Mouse (Mus musculus): ENCODE data around the gene Vax2. TPM values are rescaled to one million over a fixed set of nuclear protein-coding genes. Genes with fewer than 3 reads are reported as not detected.

Vax2 gene
- not detected for polyA plus RNA-seq (2015; fragmentation: Illumina TruSeq; extraction: RNeasy Lipid Tissue Mini Kit (QIAGEN cat#74804); ENCODE audit: insufficient read depth, low read depth, low replicate concordance)

GRCm38 (mm10) chr6:83711067-83711675 is at the start of gene Vax2:
TSS of gene Vax2 (plus strand) at chr6:83711264.

GRCm38 (mm10) chr6:83677757-83678156 is 33.3 kb upstream of the Vax2 start, which contains the start of gene Cd207:
TSS of gene Cd207 (minus strand) at chr6:83677857.

GRCm38 (mm10) chr6:83742761-83743160 is 31.7 kb downstream of the Vax2 start, which contains the start of gene Atp6v1b1:
TSS of gene Atp6v1b1 (plus strand) at chr6:83742990.

GRCm38 (mm10) chr6:83762344-83762743 is 51.3 kb downstream of the Vax2 start, which contains the start of gene Ankrd53:
TSS of gene Ankrd53 (plus strand) at chr6:83762644.

GRCm38 (mm10) chr6:83775638-83776293 is 64.7 kb downstream of the Vax2 start, which contains the start of gene Tex261:
TSS of gene Tex261 (minus strand) at chr6:83775813.

Other genes starting within 250 kb of the Vax2 start
- 21.2 TPM for gene Dguok, start 204.3 kb upstream of the Vax2 start, polyA plus RNA-seq (2015; fragmentation: Illumina TruSeq; extraction: RNeasy Lipid Tissue Mini Kit (QIAGEN cat#74804); ENCODE audit: insufficient read depth, low read depth, low replicate concordance)
- 6.2 TPM for gene Actg2, start 175.0 kb upstream of the Vax2 start, polyA plus RNA-seq (2015; fragmentation: Illumina TruSeq; extraction: RNeasy Lipid Tissue Mini Kit (QIAGEN cat#74804); ENCODE audit: insufficient read depth, low read depth, low replicate concordance)
- 5.2 TPM for gene Stambp, start 138.5 kb upstream of the Vax2 start, polyA plus RNA-seq (2015; fragmentation: Illumina TruSeq; extraction: RNeasy Lipid Tissue Mini Kit (QIAGEN cat#74804); ENCODE audit: insufficient read depth, low read depth, low replicate concordance)
- 0.50 TPM for gene Clec4f, start 55.1 kb upstream of the Vax2 start, polyA plus RNA-seq (2015; fragmentation: Illumina TruSeq; extraction: RNeasy Lipid Tissue Mini Kit (QIAGEN cat#74804); ENCODE audit: insufficient read depth, low read depth, low replicate concordance)
- not detected for gene Cd207, start 33.4 kb upstream of the Vax2 start, polyA plus RNA-seq (2015; fragmentation: Illumina TruSeq; extraction: RNeasy Lipid Tissue Mini Kit (QIAGEN cat#74804); ENCODE audit: insufficient read depth, low read depth, low replicate concordance)
- gene Atp6v1b1, start 31.7 kb downstream of the Vax2 start, polyA plus RNA-seq (2015; fragmentation: Illumina TruSeq; extraction: RNeasy Lipid Tissue Mini Kit (QIAGEN cat#74804); ENCODE audit: insufficient read depth, low read depth, low replicate concordance): not detected
- gene Ankrd53, start 51.4 kb downstream of the Vax2 start, polyA plus RNA-seq (2015; fragmentation: Illumina TruSeq; extraction: RNeasy Lipid Tissue Mini Kit (QIAGEN cat#74804); ENCODE audit: insufficient read depth, low read depth, low replicate concordance): not detected
- 14.3 TPM for gene Tex261, start 64.5 kb downstream of the Vax2 start, polyA plus RNA-seq (2015; fragmentation: Illumina TruSeq; extraction: RNeasy Lipid Tissue Mini Kit (QIAGEN cat#74804); ENCODE audit: insufficient read depth, low read depth, low replicate concordance)
- gene Nagk, start 83.7 kb downstream of the Vax2 start, polyA plus RNA-seq (2015; fragmentation: Illumina TruSeq; extraction: RNeasy Lipid Tissue Mini Kit (QIAGEN cat#74804); ENCODE audit: insufficient read depth, low read depth, low replicate concordance): 14.5 TPM
- gene Paip2b, start 120.5 kb downstream of the Vax2 start, polyA plus RNA-seq (2015; fragmentation: Illumina TruSeq; extraction: RNeasy Lipid Tissue Mini Kit (QIAGEN cat#74804); ENCODE audit: insufficient read depth, low read depth, low replicate concordance): 12.1 TPM
- 21.9 TPM for gene Zfp638, start 155.8 kb downstream of the Vax2 start, polyA plus RNA-seq (2015; fragmentation: Illumina TruSeq; extraction: RNeasy Lipid Tissue Mini Kit (QIAGEN cat#74804); ENCODE audit: insufficient read depth, low read depth, low replicate concordance)